Mouse (Mus musculus): ENCODE measurements around the gene Skida1.

Gene Skida1

GRCm38 (mm10) chr2:18016639-18017038 is 32.2 kb downstream of the Skida1 start:
- no peak for ATAC-seq (ENCODE audit: low TSS enrichment)

GRCm38 (mm10) chr2:18015581-18015980 is 33.3 kb downstream of the Skida1 start:
- no peak for ATAC-seq (ENCODE audit: low TSS enrichment)

- no peak for ATAC-seq (ENCODE audit: low TSS enrichment)
Measured at GRCm38 (mm10) chr2:18012866-18013265, 36.0 kb downstream of the Skida1 start.

GRCm38 (mm10) chr2:18011226-18011625 is 37.6 kb downstream of the Skida1 start:
- ATAC-seq (ENCODE audit: low TSS enrichment) = peak; percentile 84

GRCm38 (mm10) chr2:18005137-18005536 is 43.7 kb downstream of the Skida1 start:
- ATAC-seq (ENCODE audit: low TSS enrichment) = peak; percentile 92

- no peak for ATAC-seq (ENCODE audit: low TSS enrichment)
Measured at GRCm38 (mm10) chr2:18004286-18004685, 44.6 kb downstream of the Skida1 start.

GRCm38 (mm10) chr2:18002306-18002705 is 46.5 kb downstream of the Skida1 start:
- no peak for ATAC-seq (ENCODE audit: low TSS enrichment)

- ATAC-seq (ENCODE audit: low TSS enrichment) = no peak
Measured at GRCm38 (mm10) chr2:17996858-17997257, 52.0 kb downstream of the Skida1 start, which contains the start of gene H2al2a. TSS of gene H2al2a (minus strand) at chr2:17996958.
